Mouse (Mus musculus): ENCODE data around the gene Iapp. TPM values are rescaled to one million over a fixed set of nuclear protein-coding genes. Genes with fewer than 3 reads are reported as not detected.
"Not testable (repeated sequence)": the region's sequence is repeated elsewhere in the genome, so short reads cannot be mapped to it uniquely, and the experiment has no call there.

Iapp gene
- polyA plus RNA-seq (2015; fragmentation: Nextera tagmentation; extraction: Ambion mirVana) = 1.0 TPM in 1 of 2 replicates, not detected in the other

DNA sequence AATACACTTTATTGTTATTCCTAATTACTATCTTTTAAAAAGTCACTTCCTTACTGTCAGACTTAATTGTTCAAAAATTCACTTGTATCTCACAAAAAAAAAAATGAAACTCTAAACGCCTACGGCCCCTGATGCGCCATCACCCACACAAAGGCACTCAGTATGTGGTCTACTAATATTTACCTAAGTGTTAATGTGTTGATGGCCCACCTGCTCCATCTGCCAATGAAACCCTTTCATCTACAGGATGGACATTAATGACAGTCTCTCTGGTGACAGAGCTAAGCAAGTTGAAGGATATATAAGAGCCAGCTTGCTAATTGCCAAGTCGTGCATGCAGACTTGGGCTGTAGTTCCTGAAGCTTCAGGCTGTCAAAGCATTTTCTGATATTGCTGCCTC, at the start of gene Iapp:
TSS of gene Iapp (plus strand) at position 326 of the 400 bp plus-strand sequence.
- H3K9ac ChIP-seq (replicated peaks) = no peak within 1 kb of the TSS
- WGBS (ENCODE audit: insufficient replicate concordance) = 50% methylated on average over 4 of the region's 4 CpGs
- no peaks in the 10 kb centered on the region for H3K9me3 ChIP-seq (ENCODE audit: low read length)
- no peak for DNase-seq
- H3K4me1 ChIP-seq (ENCODE audit: insufficient read depth) = no peaks in the 10 kb centered on the region
- H3K27me3 ChIP-seq (ENCODE audit: insufficient read depth, low read length) = no peaks in the 10 kb centered on the region
- no peak for ATAC-seq
- no peak for TF ChIP-seq EP300 (IDR thresholded peaks at IDR 0.05; ENCODE audit: low read depth)
- no peak for TF ChIP-seq CTCF (IDR thresholded peaks at IDR 0.05; ENCODE audit: low read depth)
- no peak within 1 kb of the TSS for H3K4me2 ChIP-seq (ENCODE audit: low read depth, low read length)
- no peak within 1 kb of the TSS for H3K27ac ChIP-seq (ENCODE audit: low read depth)
- no peak within 1 kb of the TSS for H3K4me3 ChIP-seq (ENCODE audit: low read depth, low read length)
- H3K36me3 ChIP-seq (replicated peaks; ENCODE audit: insufficient read depth, low read length) = no peaks in the 10 kb centered on the region

DNA sequence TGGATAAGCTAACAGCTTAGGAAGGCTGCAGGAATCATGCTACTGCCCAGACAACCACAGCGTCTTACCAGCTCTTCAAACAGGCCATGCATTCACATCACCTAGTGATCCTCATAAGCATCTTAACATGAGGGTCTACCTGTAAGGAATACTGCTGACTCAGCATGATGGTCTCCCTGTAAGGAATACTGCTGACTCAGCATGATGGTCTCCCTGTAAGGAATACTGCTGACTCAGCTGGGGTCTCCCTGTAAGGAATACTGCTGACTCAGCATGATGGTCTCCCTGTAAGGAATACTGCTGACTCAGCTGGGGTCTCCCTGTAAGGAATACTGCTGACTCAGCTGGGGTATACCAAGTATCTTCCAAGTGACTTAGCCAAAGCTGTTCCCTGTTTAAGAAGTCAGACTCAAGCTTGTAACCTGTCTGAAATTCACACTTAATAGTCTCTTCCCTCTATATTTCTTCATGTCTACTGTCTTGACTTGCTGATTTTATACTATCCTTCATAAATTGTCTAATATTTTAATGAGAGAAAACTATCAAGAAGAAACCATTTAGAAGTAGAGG, 47.4 kb upstream of the Iapp start:
- not testable (repeated sequence) for ATAC-seq; H3K27me3 ChIP-seq (ENCODE audit: insufficient read depth, low read length); H3K4me3 ChIP-seq (ENCODE audit: low read depth, low read length); H3K36me3 ChIP-seq (replicated peaks; ENCODE audit: insufficient read depth, low read length); H3K9ac ChIP-seq (replicated peaks); DNase-seq; H3K9me3 ChIP-seq (ENCODE audit: low read length); H3K4me1 ChIP-seq (ENCODE audit: insufficient read depth); H3K4me2 ChIP-seq (ENCODE audit: low read depth, low read length); H3K27ac ChIP-seq (ENCODE audit: low read depth)
- 61% methylated on average over 1 of the region's 1 CpGs for WGBS (ENCODE audit: insufficient replicate concordance)

DNA sequence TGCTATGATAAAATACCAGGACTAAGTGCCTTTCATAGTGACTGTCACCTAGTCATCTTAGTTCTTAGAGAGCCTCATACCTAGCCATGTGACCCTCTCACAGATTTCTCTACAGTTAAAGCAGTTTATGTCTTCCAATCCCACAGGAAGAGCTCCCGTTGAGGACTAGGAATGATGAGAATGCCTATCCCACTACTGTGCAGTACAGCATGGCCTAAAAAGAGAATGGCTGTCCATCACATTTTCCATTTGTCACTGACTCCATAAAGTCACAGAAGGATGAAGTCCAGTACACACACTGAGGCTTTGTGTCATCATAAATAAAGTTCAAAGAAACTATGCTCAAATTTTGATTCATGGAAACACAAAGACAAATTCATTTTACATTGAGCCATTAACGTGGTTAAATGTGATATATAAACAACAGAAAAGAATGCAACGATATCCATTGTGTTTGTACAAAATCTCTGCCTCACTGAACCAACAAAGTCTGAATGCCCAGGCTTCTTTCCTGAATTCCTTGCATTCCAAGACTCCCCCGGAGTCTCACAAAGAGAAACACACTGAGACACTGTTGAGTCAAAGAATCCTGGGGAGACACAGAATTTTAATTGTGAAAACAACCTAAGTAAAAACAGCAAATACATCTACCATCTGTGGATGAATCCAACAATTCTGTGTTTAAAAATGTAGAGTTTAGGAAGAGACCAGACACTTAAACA, 22.3 kb upstream of the Iapp start:
- Histone ChIP-seq H3K27ac (ENCODE audit: low read depth) (no peak overlapping the region), H3K4me2 (ENCODE audit: low read depth, low read length) (no peak overlapping the region), H3K4me3 (ENCODE audit: low read depth, low read length) (no peak overlapping the region), H3K9me3 (ENCODE audit: low read length) (no peaks in the 10 kb centered on the region), H3K27me3 (ENCODE audit: insufficient read depth, low read length) (no peaks in the 10 kb centered on the region), H3K9ac (replicated peaks) (no peak overlapping the region), H3K4me1 (ENCODE audit: insufficient read depth) (no peaks in the 10 kb centered on the region), H3K36me3 (replicated peaks; ENCODE audit: insufficient read depth, low read length) (no peaks in the 10 kb centered on the region)
- TF ChIP-seq CTCF (IDR thresholded peaks at IDR 0.05; ENCODE audit: low read depth) = no peak
- no peak for TF ChIP-seq EP300 (IDR thresholded peaks at IDR 0.05; ENCODE audit: low read depth)
- ATAC-seq (no peak), DNase-seq (no peak)
- WGBS (ENCODE audit: insufficient replicate concordance) = 16% methylated on average over 4 of the region's 4 CpGs

DNA sequence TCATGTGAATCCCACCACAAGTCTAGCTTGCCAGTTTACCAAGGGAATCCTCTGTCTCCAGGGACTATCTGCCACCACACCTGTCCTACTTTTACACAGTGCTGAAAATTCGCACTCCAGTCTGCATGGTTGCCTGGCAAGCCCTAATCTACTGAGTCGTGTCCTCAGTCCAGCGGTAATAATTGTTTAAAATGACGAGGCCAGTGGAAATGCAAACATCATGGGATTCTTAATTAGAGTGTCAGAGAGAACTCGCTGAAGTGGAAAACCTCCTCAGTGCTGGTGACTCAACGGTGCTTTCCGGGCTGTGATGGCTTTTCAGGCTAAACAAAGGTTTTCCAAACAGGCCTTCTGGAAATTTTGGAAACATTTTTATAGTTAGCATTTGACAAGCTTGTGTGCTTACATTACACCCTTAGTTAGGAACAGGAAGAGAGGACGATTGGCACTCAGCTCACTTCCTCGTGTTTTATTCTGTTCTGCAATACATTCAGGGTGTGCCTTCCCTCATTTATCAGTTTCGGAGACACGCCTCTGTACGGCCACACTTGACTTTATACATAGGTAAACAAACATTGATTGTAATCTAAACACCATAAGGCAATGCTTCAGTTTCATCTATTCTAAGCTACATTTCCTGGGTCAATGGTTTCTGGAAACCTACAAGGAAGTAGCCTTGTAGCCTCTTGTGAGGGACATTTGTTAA, 8.7 kb upstream of the Iapp start:
- Histone ChIP-seq H3K4me1 (ENCODE audit: insufficient read depth) (no peaks in the 10 kb centered on the region), H3K4me3 (ENCODE audit: low read depth, low read length) (no peak overlapping the region), H3K9ac (replicated peaks) (no peak overlapping the region), H3K27me3 (ENCODE audit: insufficient read depth, low read length) (no peaks in the 10 kb centered on the region), H3K9me3 (ENCODE audit: low read length) (no peaks in the 10 kb centered on the region), H3K27ac (ENCODE audit: low read depth) (no peak overlapping the region), H3K4me2 (ENCODE audit: low read depth, low read length) (no peak overlapping the region), H3K36me3 (replicated peaks; ENCODE audit: insufficient read depth, low read length) (no peaks in the 10 kb centered on the region)
- no peak for DNase-seq
- no peak for ATAC-seq
- no peak for TF ChIP-seq EP300 (IDR thresholded peaks at IDR 0.05; ENCODE audit: low read depth)
- TF ChIP-seq CTCF (IDR thresholded peaks at IDR 0.05; ENCODE audit: low read depth) = no peak
- WGBS (ENCODE audit: insufficient replicate concordance) = 72% methylated on average over 12 of the region's 12 CpGs

- Histone ChIP-seq H3K4me2 (ENCODE audit: low read depth, low read length) (no peak overlapping the region), H3K4me3 (ENCODE audit: low read depth, low read length) (no peak overlapping the region), H3K4me1 (ENCODE audit: insufficient read depth) (no peaks in the 10 kb centered on the region), H3K27me3 (ENCODE audit: insufficient read depth, low read length) (no peaks in the 10 kb centered on the region), H3K27ac (ENCODE audit: low read depth) (no peak overlapping the region), H3K9ac (replicated peaks) (no peak overlapping the region), H3K9me3 (ENCODE audit: low read length) (peaks cover 3% of the 10 kb centered on the region), H3K36me3 (replicated peaks; ENCODE audit: insufficient read depth, low read length) (no peaks in the 10 kb centered on the region)
- TF ChIP-seq EP300 (IDR thresholded peaks at IDR 0.05; ENCODE audit: low read depth) (no peak), CTCF (IDR thresholded peaks at IDR 0.05; ENCODE audit: low read depth) (no peak)
- DNase-seq (no peak), ATAC-seq (no peak)
Observed at GRCm38 (mm10) chr6:142305076-142305475, 6.9 kb downstream of the Iapp start.

- Histone ChIP-seq H3K27me3 (ENCODE audit: insufficient read depth, low read length) (no peaks in the 10 kb centered on the region), H3K36me3 (replicated peaks; ENCODE audit: insufficient read depth, low read length) (no peaks in the 10 kb centered on the region), H3K9ac (replicated peaks) (no peak overlapping the region), H3K4me3 (ENCODE audit: low read depth, low read length) (no peak overlapping the region), H3K27ac (ENCODE audit: low read depth) (no peak overlapping the region), H3K4me1 (ENCODE audit: insufficient read depth) (no peaks in the 10 kb centered on the region), H3K9me3 (ENCODE audit: low read length) (peaks cover 3% of the 10 kb centered on the region), H3K4me2 (ENCODE audit: low read depth, low read length) (no peak overlapping the region)
- WGBS (ENCODE audit: insufficient replicate concordance) = 68% methylated on average over 5 of the region's 5 CpGs
- TF ChIP-seq EP300 (IDR thresholded peaks at IDR 0.05; ENCODE audit: low read depth) = no peak
- TF ChIP-seq CTCF (IDR thresholded peaks at IDR 0.05; ENCODE audit: low read depth) = no peak
- no peak for ATAC-seq
- no peak for DNase-seq
Observed at GRCm38 (mm10) chr6:142314285-142314684, 16.1 kb downstream of the Iapp start.
